Mouse (Mus musculus) heart, postnatal 4 days (tissue): ENCODE measurements around the gene Morn5. TPM values are rescaled to one million over a fixed set of nuclear protein-coding genes. Genes with fewer than 3 reads are reported as not detected.

ENCODE experiments used
- DNase-seq: peaks from one replicate; pipeline ENCODE4 v3.0.0; 2021
- total RNA-seq, 2 experiments: library from RNA; stranded (reverse); gene quantifications; 2 replicates each; pipeline ENCODE4 v1.2.3; 2021

The Morn5 gene
- not detected for total RNA-seq

GRCm38 (mm10) chr2:36048748-36049566 is at the start of gene Morn5, which contains the start of gene Ndufa8:
Gene Morn5 (plus strand): TSS chr2:36049458.
Gene Ndufa8 (minus strand): TSS chr2:36049406.
- peak; percentile 100 for DNase-seq

- DNase-seq = no peak
Measured at GRCm38 (mm10) chr2:36000390-36000789, 48.9 kb upstream of the Morn5 start.

- no peak for DNase-seq
Measured at GRCm38 (mm10) chr2:36002188-36002587, 47.1 kb upstream of the Morn5 start.

- DNase-seq = peak; percentile 77
Measured at GRCm38 (mm10) chr2:36008071-36008470, 41.2 kb upstream of the Morn5 start.

- DNase-seq = peak; percentile 84
Measured at GRCm38 (mm10) chr2:36009386-36009785, 39.9 kb upstream of the Morn5 start.

GRCm38 (mm10) chr2:36010579-36010978 is 38.7 kb upstream of the Morn5 start:
- DNase-seq = no peak

- peak; percentile 51 for DNase-seq
Measured at GRCm38 (mm10) chr2:36011331-36011825, 37.9 kb upstream of the Morn5 start.

- peak; percentile 38 for DNase-seq
Measured at GRCm38 (mm10) chr2:36013010-36013409, 36.2 kb upstream of the Morn5 start.

GRCm38 (mm10) chr2:36021385-36022159 is 27.7 kb upstream of the Morn5 start:
- peak; percentile 89 for DNase-seq

- peak; percentile 68 for DNase-seq
Measured at GRCm38 (mm10) chr2:36023291-36023690, 26.0 kb upstream of the Morn5 start.

- DNase-seq = no peak
Measured at GRCm38 (mm10) chr2:36032884-36033283, 16.4 kb upstream of the Morn5 start.

- no peak for DNase-seq
Measured at GRCm38 (mm10) chr2:36033966-36034365, 15.3 kb upstream of the Morn5 start.

GRCm38 (mm10) chr2:36034898-36035297 is 14.4 kb upstream of the Morn5 start:
- no peak for DNase-seq

- DNase-seq = peak; percentile 42
Measured at GRCm38 (mm10) chr2:36035413-36036081, 13.7 kb upstream of the Morn5 start.

- DNase-seq = no peak
Measured at GRCm38 (mm10) chr2:36039297-36039985, 9.8 kb upstream of the Morn5 start.

- DNase-seq = no peak
Measured at GRCm38 (mm10) chr2:36040872-36041271, 8.4 kb upstream of the Morn5 start.

GRCm38 (mm10) chr2:36048164-36048563 is 1.1 kb upstream of the Morn5 start:
- no peak for DNase-seq

- no peak for DNase-seq
Measured at GRCm38 (mm10) chr2:36049567-36049954, 303 bp downstream of the Morn5 start.

GRCm38 (mm10) chr2:36053249-36053648 is 4.0 kb downstream of the Morn5 start:
- DNase-seq = no peak

GRCm38 (mm10) chr2:36056248-36056647 is 7.0 kb downstream of the Morn5 start:
- DNase-seq = no peak

- DNase-seq = no peak
Measured at GRCm38 (mm10) chr2:36061409-36061808, 12.2 kb downstream of the Morn5 start.

- DNase-seq = no peak
Measured at GRCm38 (mm10) chr2:36067132-36067531, 17.9 kb downstream of the Morn5 start.
